Mouse (Mus musculus) CH12.LX (cell line): ENCODE measurements around the gene Hdhd3. TPM values are rescaled to one million over a fixed set of nuclear protein-coding genes. Genes with fewer than 3 reads are reported as not detected.

Source experiments
- DNase-seq: peaks from one replicate; pipeline ENCODE4 v3.0.0-alpha.2; 2013; ENCODE audit errors: extremely low read depth
- H3K27ac ChIP-seq: 2 replicates; pipeline ENCODE4 v1.5.1; 2012; ENCODE audit warnings: low read depth, mild to moderate bottlenecking, control low read depth, moderate library complexity; ENCODE audit not compliant: insufficient read depth
- H3K27me3 ChIP-seq: replicated peaks from 2 replicates; pipeline ENCODE3; 2012; ENCODE audit warnings: inconsistent platforms
- H3K36me3 ChIP-seq, 2 experiments: replicated peaks in 1 of 2; 2 replicates each; pipeline versions ENCODE3 to v1.6.1; 2012; ENCODE audit warnings: inconsistent platforms in 1 of 2, low read length in 1 of 2, mild to moderate bottlenecking in 1 of 2, mixed read lengths in 1 of 2, moderate library complexity in 1 of 2; ENCODE audit not compliant: control insufficient read depth in 1 of 2, insufficient read depth in 1 of 2
- H3K4me1 ChIP-seq, 2 experiments: 2 replicates each; pipeline ENCODE4 v1.6.1; 2012; ENCODE audit warnings: inconsistent platforms in 1 of 2, moderate library complexity in 1 of 2; ENCODE audit not compliant: insufficient read depth in 2 of 2, control insufficient read depth in 1 of 2
- H3K4me2 ChIP-seq: 2 replicates; pipeline ENCODE4 v1.6.1; 2012; ENCODE audit warnings: low read depth, mild to moderate bottlenecking, control low read depth; ENCODE audit not compliant: poor library complexity, insufficient read depth, severe bottlenecking
- H3K4me3 ChIP-seq, 3 experiments: fragments of 150-350 bp in 1 of 3; sonication (generic) in 1 of 3; replicated peaks in 1 of 3; 2 replicates each; pipeline versions ENCODE3 to v1.5.1; 2011 to 2012; ENCODE audit warnings: low read depth in 2 of 3, low read length in 2 of 3, mild to moderate bottlenecking in 2 of 3, moderate library complexity in 2 of 3, control low read depth in 1 of 3, improper control_type of control experiment in 1 of 3, inconsistent platforms in 1 of 3, mixed read lengths in 1 of 3; ENCODE audit not compliant: poor library complexity in 1 of 3
- H3K79me2 ChIP-seq: replicated peaks from 2 replicates; pipeline ENCODE4 v1.6.1; 2012; ENCODE audit warnings: mild to moderate bottlenecking, moderate library complexity; ENCODE audit not compliant: control insufficient read depth, poor library complexity, insufficient read depth, severe bottlenecking; ENCODE audit errors: extremely low read depth
- H3K9ac ChIP-seq: 2 replicates; pipeline ENCODE4 v1.6.1; 2012; ENCODE audit warnings: low read depth, mild to moderate bottlenecking, control low read depth, moderate library complexity; ENCODE audit not compliant: insufficient read depth
- H3K9me3 ChIP-seq: replicated peaks from 2 replicates; pipeline ENCODE3; 2012; ENCODE audit warnings: low read length, inconsistent platforms, mixed read lengths
- BHLHE40 ChIP-seq: IDR thresholded peaks from 2 replicates; pipeline ENCODE4 v1.6.1; 2011; ENCODE audit warnings: mild to moderate bottlenecking, low read depth, low read length, improper control_type of control experiment
- CTCF ChIP-seq, 2 experiments: IDR thresholded peaks in 1 of 2; conservative IDR thresholded peaks in 1 of 2; 2 replicates each; pipeline ENCODE4 v1.5.1; 2011 to 2012; ENCODE audit warnings: low read depth in 2 of 2, low read length in 2 of 2, improper control_type of control experiment in 1 of 2, inconsistent platforms in 1 of 2, mild to moderate bottlenecking in 1 of 2, moderate library complexity in 1 of 2
- E2F4 ChIP-seq: IDR thresholded peaks from 2 replicates; pipeline ENCODE4 v1.6.1; 2011; ENCODE audit warnings: low read depth, low read length, improper control_type of control experiment; ENCODE audit not compliant: insufficient replicate concordance
- IRF4 ChIP-seq: IDR thresholded peaks from 2 replicates; pipeline ENCODE4 v1.6.1; 2014; ENCODE audit warnings: low read depth, mild to moderate bottlenecking, inconsistent platforms, low read length, improper control_type of control experiment
- JUN ChIP-seq: IDR thresholded peaks from 2 replicates; pipeline ENCODE4 v1.6.1; 2011; ENCODE audit warnings: low read depth, mild to moderate bottlenecking, low read length, improper control_type of control experiment, moderate library complexity; ENCODE audit not compliant: insufficient read depth
- JUND ChIP-seq: conservative IDR thresholded peaks from 2 replicates; pipeline ENCODE4 v1.6.1; 2011; ENCODE audit warnings: low read depth, low read length, improper control_type of control experiment
- KAT2A ChIP-seq: IDR thresholded peaks from 2 replicates; pipeline ENCODE4 v1.6.1; 2012; ENCODE audit warnings: low read length, improper control_type of control experiment, inconsistent platforms; ENCODE audit not compliant: insufficient replicate concordance
- MAFK ChIP-seq: IDR thresholded peaks from 2 replicates; pipeline ENCODE4 v1.6.1; 2011; ENCODE audit warnings: low read length, improper control_type of control experiment; ENCODE audit not compliant: insufficient replicate concordance
- MAX ChIP-seq: IDR thresholded peaks from 2 replicates; pipeline ENCODE4 v1.6.1; 2011; ENCODE audit warnings: low read length, improper control_type of control experiment
- MAZ ChIP-seq: IDR thresholded peaks from 2 replicates; pipeline ENCODE4 v1.6.1; 2012; ENCODE audit warnings: low read depth, mild to moderate bottlenecking, inconsistent platforms, low read length, improper control_type of control experiment, moderate library complexity
- MEF2A ChIP-seq: IDR thresholded peaks from 2 replicates; pipeline ENCODE4 v1.6.1; 2014; ENCODE audit warnings: low read depth, mild to moderate bottlenecking, inconsistent platforms, low read length, improper control_type of control experiment, borderline replicate concordance
- MXI1 ChIP-seq: IDR thresholded peaks from 2 replicates; pipeline ENCODE4 v1.6.1; 2011; ENCODE audit warnings: mild to moderate bottlenecking, low read depth, low read length, improper control_type of control experiment
- NELFE ChIP-seq: IDR thresholded peaks from 2 replicates; pipeline ENCODE4 v1.6.1; 2011; ENCODE audit warnings: low read depth, low read length, improper control_type of control experiment
- PAX5 ChIP-seq: IDR thresholded peaks from 2 replicates; pipeline ENCODE4 v1.6.1; 2012; ENCODE audit warnings: low read length, inconsistent platforms, mixed read lengths
- POLR2A ChIP-seq: IDR thresholded peaks from 2 replicates; pipeline ENCODE4 v1.6.1; 2011; ENCODE audit warnings: low read depth, mild to moderate bottlenecking, improper control_type of control experiment, low read length
- RAD21 ChIP-seq: IDR thresholded peaks from 2 replicates; pipeline ENCODE4 v1.6.1; 2011; ENCODE audit warnings: low read depth, mild to moderate bottlenecking, low read length, improper control_type of control experiment, moderate library complexity
- RCOR1 ChIP-seq: conservative IDR thresholded peaks from 2 replicates; pipeline ENCODE4 v1.6.1; 2012; ENCODE audit warnings: low read depth, mild to moderate bottlenecking, inconsistent platforms, low read length, improper control_type of control experiment
- SIN3A ChIP-seq: IDR thresholded peaks from 2 replicates; pipeline ENCODE4 v1.6.1; 2012; ENCODE audit warnings: low read length, improper control_type of control experiment, inconsistent platforms
- USF1 ChIP-seq: IDR thresholded peaks from 2 replicates; pipeline ENCODE4 v1.6.1; 2014; ENCODE audit warnings: low read depth, mild to moderate bottlenecking, inconsistent platforms, low read length, improper control_type of control experiment
- USF2 ChIP-seq: conservative IDR thresholded peaks from 2 replicates; pipeline ENCODE4 v1.6.1; 2011; ENCODE audit warnings: low read depth, low read length, improper control_type of control experiment
- ZKSCAN1 ChIP-seq: IDR thresholded peaks from 2 replicates; pipeline ENCODE4 v1.6.1; 2012; ENCODE audit warnings: low read depth, inconsistent platforms, low read length, improper control_type of control experiment, borderline replicate concordance
- ZMIZ1 ChIP-seq: IDR thresholded peaks from 2 replicates; pipeline ENCODE4 v1.6.1; 2012; ENCODE audit warnings: low read depth, mild to moderate bottlenecking, inconsistent platforms, low read length, improper control_type of control experiment
- dilution Hi-C: fragments of 300-500 bp; cut with MboI; formaldehyde crosslinking; loops from 2 replicates; pipeline ENCODE4 v1.14.3; 2020; ENCODE audit warnings: low sequenced_read_pairs; ENCODE audit not compliant: extremely low pct_unique_long_range_greater_than_20kb, extremely low pct_ligation_motif_present
- in situ Hi-C: fragments of 300-500 bp; cut with MboI; formaldehyde crosslinking; loops from 3 replicates; pipeline ENCODE4 v1.14.3; 2019; ENCODE audit warnings: low sequenced_read_pairs, low pct_ligation_motif_present, low pct_unique_long_range_greater_than_20kb, mixed read lengths
- polyA plus RNA-seq: library from polyadenylated mRNA; unstranded; fragments of >175 nt; gene quantifications from 2 replicates; pipeline ENCODE4 v1.2.1, GENCODE M21; 2012; ENCODE audit warnings: low read depth; ENCODE audit not compliant: insufficient read length
- total RNA-seq, 2 experiments: library from RNA; depleted of rRNA; stranded (reverse); fragments of 300-350 nt in 1 of 2; fragments of >200 nt in 1 of 2; gene quantifications; 2 replicates each; pipeline ENCODE4 v1.2.3; 2012 to 2014

The Hdhd3 gene
- total and polyA plus RNA-seq, 3 experiments = 4.5 to 4.7 (median 4.7) TPM

DNA sequence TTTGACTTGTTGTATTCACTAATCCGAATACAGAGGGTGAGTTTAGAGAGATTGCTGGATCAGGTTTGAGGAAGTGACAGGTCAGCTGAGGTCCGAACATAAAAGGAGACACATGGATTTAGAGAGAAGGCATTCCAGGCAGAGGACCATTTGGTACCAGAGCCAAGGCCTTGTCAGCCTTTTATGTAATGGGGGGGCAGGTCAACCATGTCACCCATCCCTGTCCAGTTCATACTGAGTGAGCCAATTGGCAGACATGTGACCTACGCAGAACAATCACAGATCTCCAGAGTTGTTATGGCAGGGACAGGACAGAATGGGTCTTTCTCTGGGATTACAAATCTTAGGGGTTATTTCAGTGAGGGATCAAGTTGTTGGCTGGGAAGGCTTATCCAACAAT, 2.7 kb upstream of the Hdhd3 start:
- H3K9ac ChIP-seq = no peak overlapping the region
- no peak overlapping the region for H3K27ac ChIP-seq
- H3K79me2 ChIP-seq = no peaks in the 10 kb centered on the region
- dilution Hi-C loops (no loop called here), in situ Hi-C loops (loop anchor here (5.0 to 10.0 kb wide), 2 partner anchors 79 to 101 kb away; partner anchors contain the start of genes Cdc26 and Prpf4)
- DNase-seq = no peak
- peaks cover 33 to 43% of the 10 kb centered on the region in 2 experiments for H3K36me3 ChIP-seq
- H3K4me1 ChIP-seq = peaks cover 0 to 14% of the 10 kb centered on the region in 2 experiments; a peak in 2 of 4 replicates
- no peak overlapping the region for H3K4me2 ChIP-seq
- H3K4me3 ChIP-seq = no peak overlapping the region
- TF ChIP-seq ZMIZ1 = 0 out of 2 replicates have a peak, but pooled peaks have one; percentile 20
- no peak for TF ChIP-seq ZKSCAN1
- no peak for TF ChIP-seq KAT2A
- TF ChIP-seq PAX5 = no peak
- TF ChIP-seq POLR2A = no peak
- 0 out of 2 replicates have a peak, but pooled peaks have one; percentile 39 for TF ChIP-seq MXI1
- TF ChIP-seq, all 38 proteins: peak for 2
- no peaks in the 10 kb centered on the region for H3K9me3 ChIP-seq
- H3K27me3 ChIP-seq = no peaks in the 10 kb centered on the region

DNA sequence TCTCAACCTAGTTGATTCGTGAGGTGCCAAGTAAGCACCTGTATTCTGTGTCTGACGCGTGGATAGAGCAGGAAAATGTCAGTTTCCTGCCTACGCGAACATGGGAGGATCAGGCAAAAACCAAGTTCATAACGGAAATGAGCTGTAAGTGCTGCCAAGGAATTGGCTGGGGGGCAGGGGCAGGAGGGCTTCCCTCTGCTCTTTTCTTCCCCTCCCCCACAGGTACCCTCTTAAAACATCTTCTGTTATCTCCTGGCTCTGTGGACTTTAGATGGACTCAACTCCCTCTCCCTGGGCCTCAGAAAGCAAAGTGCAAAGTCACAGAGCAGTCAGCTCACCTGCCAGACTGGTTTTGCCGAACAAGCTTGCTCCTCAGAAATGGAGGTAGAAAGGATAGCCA, 298 bp downstream of the Hdhd3 start:
- Histone ChIP-seq H3K79me2 (no peaks in the 10 kb centered on the region), H3K9ac (no peak overlapping the region), H3K36me3 (peaks cover 7 to 31% of the 10 kb centered on the region in 2 experiments), H3K4me1 (peaks cover 0 to 16% of the 10 kb centered on the region in 2 experiments; a peak in 2 of 4 replicates), H3K9me3 (no peaks in the 10 kb centered on the region), H3K4me3 (no peak overlapping the region), H3K27me3 (no peaks in the 10 kb centered on the region), H3K27ac (no peak overlapping the region), H3K4me2 (no peak overlapping the region)
- in situ Hi-C loops = loop anchor here (10.0 kb wide), 1 partner anchor 98 kb away; the partner anchor contains the start of genes Cdc26 and Prpf4
- dilution Hi-C loops = no loop called here
- TF ChIP-seq MXI1 (no peak), BHLHE40 (no peak), E2F4 (no peak), NELFE (no peak), IRF4 (no peak), MEF2A (no peak), MAFK (no peak), SIN3A (no peak), RCOR1 (no peak), JUN (no peak), RAD21 (no peak), JUND (no peak), MAZ (no peak), USF2 (no peak), ZKSCAN1 (no peak), USF1 (no peak), MAX (no peak), CTCF (conservative IDR thresholded peaks at IDR 0.05 in 1 of 2, IDR thresholded peaks at IDR 0.05 in 1 of 2; ENCODE audit: low read depth in 2 of 2, low read length in 2 of 2) (no peak)
- DNase-seq = no peak
